25 mouse cellular contexts compared by ENCODE assay signal in genomic region chr17:51013908-51014307, GRCm38 (mm10).
DNase-seq lines count a peak whose midpoint lies in the region; ATAC-seq and TF ChIP-seq lines count a peak whose summit lies in the region.
"Had no signal": no experiment of that assay in that cellular context is flagged by ENCODE, and none has a peak within 500 bp of the region (broad histone marks: within the 10 kb centered on the region; RNA-seq: fewer than 3 reads in every experiment).

No protein-coding gene starts in this region.

- no peak for TF ChIP-seq POLR2A in heart, adult 2 months (IDR thresholded peaks at IDR 0.05; ENCODE audit: insufficient read depth, low read depth, low read length)

- H3K4me2 ChIP-seq in liver, embryonic 15.5 days, result no peak overlapping the region
- no peak overlapping the region for H3K4me2 ChIP-seq in midbrain, embryonic 11.5 days
- H3K4me2 ChIP-seq in midbrain, embryonic 15.5 days, result no peak overlapping the region
- H3K4me2 ChIP-seq: embryonic facial prominence, embryonic 12.5 days; forebrain, embryonic 13.5 days; forebrain, embryonic 15.5 days had no signal

- no peaks in the 10 kb centered on the region for H3K27me3 ChIP-seq in heart, adult 2 months (ENCODE audit: control insufficient read depth, insufficient read depth, low read length)
- H3K27me3 ChIP-seq in liver, embryonic 15.5 days, result no peaks in the 10 kb centered on the region
- H3K27me3 ChIP-seq in midbrain, embryonic 11.5 days (ENCODE audit: control insufficient read depth, insufficient read depth, low read length), result no peaks in the 10 kb centered on the region
- no peaks in the 10 kb centered on the region for H3K27me3 ChIP-seq in midbrain, embryonic 15.5 days (replicated peaks)
- H3K27me3 ChIP-seq: CH12.LX; embryonic facial prominence, embryonic 12.5 days; forebrain, embryonic 13.5 days; forebrain, embryonic 15.5 days; Patski had no signal

- peak; percentile 39 for DNase-seq in heart, adult 11 months
- no peak for DNase-seq in heart, adult 2 months
- DNase-seq in liver, result no peak
- no peak for DNase-seq in midbrain, embryonic 11.5 days (ENCODE audit: low spot score, missing footprints)
- DNase-seq in cerebellum, adult 9-11 months, result no peak
- DNase-seq: adrenal gland, adult 2 months; adrenal gland, postnatal 10 days; adrenal gland, postnatal 25 days; B cell, adult 2 months; cerebellum, adult 11 months; cerebellum, adult 18-20 months; cerebellum, adult 8-10 months; cerebellum, postnatal 10 days; cerebellum, postnatal 25 days had no signal

- H3K36me3 ChIP-seq in heart, adult 2 months (ENCODE audit: control insufficient read depth, insufficient read depth, low read length), result no peaks in the 10 kb centered on the region
- no peaks in the 10 kb centered on the region for H3K36me3 ChIP-seq in liver, embryonic 15.5 days (replicated peaks)
- no peaks in the 10 kb centered on the region for H3K36me3 ChIP-seq in midbrain, embryonic 11.5 days (ENCODE audit: control insufficient read depth, insufficient read depth, low read length)
- H3K36me3 ChIP-seq in midbrain, embryonic 15.5 days (replicated peaks), result no peaks in the 10 kb centered on the region
- H3K36me3 ChIP-seq: embryonic facial prominence, embryonic 10.5 days; embryonic facial prominence, embryonic 12.5 days; forebrain, embryonic 15.5 days had no signal

- H3K79me2 ChIP-seq in heart, adult 2 months (replicated peaks; ENCODE audit: control insufficient read depth, insufficient read depth, low read length), result no peaks in the 10 kb centered on the region

- intact Hi-C loops in heart, adult 2 months (cut with DNase I), result no loop called here

- no peak for TF ChIP-seq CTCF in heart, adult 2 months (IDR thresholded peaks at IDR 0.05)

- no peak overlapping the region for H3K27ac ChIP-seq in heart, adult 2 months
- no peak overlapping the region for H3K27ac ChIP-seq in liver, embryonic 15.5 days (replicated peaks)
- H3K27ac ChIP-seq in midbrain, embryonic 11.5 days (ENCODE audit: low read depth, low read length), result no peak overlapping the region
- H3K27ac ChIP-seq in midbrain, embryonic 15.5 days, result no peak overlapping the region
- H3K27ac ChIP-seq: embryonic facial prominence, embryonic 10.5 days; embryonic facial prominence, embryonic 12.5 days; forebrain, embryonic 13.5 days; forebrain, embryonic 15.5 days had no signal

- TF ChIP-seq EP300 in heart, adult 2 months (IDR thresholded peaks at IDR 0.05; ENCODE audit: insufficient read depth, low read depth, low read length), result no peak

- 0 out of 2 replicates have a peak, but pooled peaks have one; percentile 28 for ATAC-seq in liver, embryonic 15.5 days (ENCODE audit: insufficient read depth)
- 0 out of 2 replicates have a peak, but pooled peaks have one; percentile 11 for ATAC-seq in midbrain, embryonic 11.5 days (ENCODE audit: low FRiP score)
- no peak for ATAC-seq in midbrain, embryonic 15.5 days (replicated peaks)
- ATAC-seq: activated CD4-positive, CD25-positive, alpha-beta regulatory T cell, adult 4 months; CD4-positive, CD25-positive, alpha-beta regulatory T cell, adult 4 months; forebrain, embryonic 13.5 days; forebrain, embryonic 15.5 days; Patski had no signal

- H3K9me3 ChIP-seq in liver, embryonic 15.5 days (replicated peaks), result no peaks in the 10 kb centered on the region
- H3K9me3 ChIP-seq in midbrain, embryonic 11.5 days (ENCODE audit: control insufficient read depth, low read length), result no peaks in the 10 kb centered on the region
- no peaks in the 10 kb centered on the region for H3K9me3 ChIP-seq in midbrain, embryonic 15.5 days
- H3K9me3 ChIP-seq: embryonic facial prominence, embryonic 10.5 days; embryonic facial prominence, embryonic 12.5 days; forebrain, embryonic 13.5 days; forebrain, embryonic 15.5 days; G1E had no signal

- H3K4me1 ChIP-seq in heart, adult 2 months (ENCODE audit: control insufficient read depth, insufficient read depth, low read length), result no peaks in the 10 kb centered on the region
- H3K4me1 ChIP-seq in liver, embryonic 15.5 days (replicated peaks), result no peaks in the 10 kb centered on the region
- no peaks in the 10 kb centered on the region for H3K4me1 ChIP-seq in midbrain, embryonic 11.5 days (ENCODE audit: control insufficient read depth, insufficient read depth, low read length)
- H3K4me1 ChIP-seq in midbrain, embryonic 15.5 days, result no peaks in the 10 kb centered on the region
- H3K4me1 ChIP-seq: embryonic facial prominence, embryonic 10.5 days; embryonic facial prominence, embryonic 12.5 days; forebrain, embryonic 13.5 days; forebrain, embryonic 15.5 days had no signal

- no peak overlapping the region for H3K9ac ChIP-seq in heart, adult 2 months (ENCODE audit: low read depth, low read length)
- no peak overlapping the region for H3K9ac ChIP-seq in liver, embryonic 15.5 days
- no peak overlapping the region for H3K9ac ChIP-seq in midbrain, embryonic 11.5 days (ENCODE audit: low read length)
- H3K9ac ChIP-seq in midbrain, embryonic 15.5 days, result no peak overlapping the region
- H3K9ac ChIP-seq: embryonic facial prominence, embryonic 12.5 days; forebrain, embryonic 13.5 days; forebrain, embryonic 15.5 days had no signal

- no peak overlapping the region for H3K4me3 ChIP-seq in heart, adult 2 months
- no peak overlapping the region for H3K4me3 ChIP-seq in liver, embryonic 15.5 days (replicated peaks)
- H3K4me3 ChIP-seq in midbrain, embryonic 11.5 days (ENCODE audit: low read depth, low read length), result no peak overlapping the region
- no peak overlapping the region for H3K4me3 ChIP-seq in midbrain, embryonic 15.5 days
- H3K4me3 ChIP-seq: embryonic facial prominence, embryonic 10.5 days; embryonic facial prominence, embryonic 12.5 days; forebrain, embryonic 13.5 days; forebrain, embryonic 15.5 days had no signal
